Mouse (Mus musculus) stomach, embryonic 14.5 days (tissue): Measurements from ENCODE around the gene Adgrb3. TPM values are rescaled to one million over a fixed set of nuclear protein-coding genes. Genes with fewer than 3 reads are reported as not detected.

Source experiments
- ATAC-seq: fragments of 200-750 bp; cut with Nextera tagmentation; 2 replicates; pipeline ENCODE4 v1.8.0; 2017; ENCODE audit warnings: low read depth, moderate TSS enrichment; ENCODE audit not compliant: insufficient number of reproducible peaks, insufficient read depth, low FRiP score
- H3K27ac ChIP-seq: fragments of 300-500 bp; sonication (generic); 2 replicates; pipeline ENCODE4 v1.5.1; 2014; ENCODE audit warnings: mild to moderate bottlenecking, low read length, moderate library complexity, mixed read lengths
- H3K27me3 ChIP-seq: fragments of 300-500 bp; sonication (generic); 2 replicates; pipeline ENCODE4 v1.6.1; 2014; ENCODE audit warnings: low read length, control low read depth, mixed read lengths; ENCODE audit not compliant: control insufficient read depth, insufficient read depth
- H3K36me3 ChIP-seq: fragments of 300-500 bp; sonication (generic); 2 replicates; pipeline ENCODE4 v1.6.1; 2014; ENCODE audit warnings: mild to moderate bottlenecking, control low read depth, low read length, moderate library complexity, mixed read lengths; ENCODE audit not compliant: control insufficient read depth, insufficient read depth
- H3K4me1 ChIP-seq: fragments of 300-500 bp; sonication (generic); 2 replicates; pipeline ENCODE4 v1.6.1; 2014; ENCODE audit warnings: low read length, control low read depth, mixed read lengths; ENCODE audit not compliant: control insufficient read depth, insufficient read depth
- H3K4me2 ChIP-seq: fragments of 300-500 bp; sonication (generic); replicated peaks from 2 replicates; pipeline ENCODE4 v1.6.1; 2014; ENCODE audit warnings: low read depth, low read length, control low read depth
- H3K4me3 ChIP-seq: fragments of 300-500 bp; sonication (generic); 2 replicates; pipeline ENCODE4 v1.5.1; 2014; ENCODE audit warnings: low read depth, low read length, control low read depth
- H3K9ac ChIP-seq: fragments of 300-500 bp; sonication (generic); replicated peaks from 2 replicates; pipeline ENCODE4 v1.6.1; 2014; ENCODE audit warnings: low read depth, mild to moderate bottlenecking, control low read depth, low read length, moderate library complexity, mixed read lengths
- H3K9me3 ChIP-seq: fragments of 300-500 bp; sonication (generic); 2 replicates; pipeline ENCODE4 v1.6.1; 2016; ENCODE audit warnings: low read depth, low read length, control low read depth; ENCODE audit not compliant: control insufficient read depth
- WGBS: fragments of 180-500 bp; shearing (Covaris S2); extraction: QIAGEN DNeasy Blood & Tissue Kit; methylation state at CpG from one replicate; pipeline ENCODE4 v1.1.7; 2014; 5-methylcytosine and 5-hydroxymethylcytosine counted together
- polyA plus RNA-seq: library from polyadenylated mRNA; unstranded; fragments of >200 nt; fragmentation: Nextera tagmentation; extraction: Ambion mirVana; gene quantifications from 2 replicates; pipeline ENCODE4 v1.2.1, GENCODE M21; 2014

Adgrb3 gene
- polyA plus RNA-seq, 1 experiment from 2014 or later = 5.6 TPM

DNA sequence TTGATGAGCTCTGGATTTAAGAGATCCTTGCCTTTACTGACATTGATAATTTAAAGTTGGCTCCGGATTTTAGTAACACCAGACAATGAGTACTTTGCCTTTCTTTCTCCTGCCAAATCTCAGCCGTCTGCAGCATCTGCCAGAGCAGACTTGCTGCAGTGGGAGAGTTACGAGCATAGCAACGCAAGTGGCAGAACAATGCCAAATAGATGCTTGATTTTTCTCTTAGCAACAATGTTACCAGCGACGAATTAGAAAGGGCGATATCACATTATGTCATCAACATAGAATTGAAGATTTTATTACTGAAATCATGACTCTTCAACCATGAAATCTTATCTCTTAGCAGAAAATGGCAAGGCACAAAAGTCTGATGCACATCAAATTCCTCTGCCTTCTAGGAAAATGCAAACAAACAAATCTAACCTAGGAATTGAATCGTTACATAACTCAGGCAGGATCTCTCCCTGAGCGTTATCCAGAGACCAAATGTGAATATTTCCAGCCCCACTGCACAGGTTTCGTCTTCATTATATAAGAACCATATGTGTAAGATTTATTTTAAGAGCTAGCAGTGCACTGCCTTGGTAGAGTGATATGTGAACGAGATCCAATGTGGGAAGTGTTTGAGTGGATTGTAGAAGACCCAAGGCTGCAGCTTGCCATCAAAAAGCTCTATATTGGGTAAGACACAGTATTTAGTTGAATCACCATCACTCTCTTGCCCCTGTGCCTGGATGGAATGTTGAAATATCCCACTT is 663.3 kb downstream of the Adgrb3 start:
- no peaks in the 10 kb centered on the region for H3K36me3 ChIP-seq
- ATAC-seq = no peak
- 75% methylated on average over 11 of the region's 11 CpGs for WGBS

GRCm38 (mm10) chr1:25163561-25163960 is 665.9 kb downstream of the Adgrb3 start:
- WGBS = 81% methylated on average over 6 of the region's 6 CpGs
- H3K4me2 ChIP-seq = no peak overlapping the region
- ATAC-seq = no peak

More for the DNA sequence above, 663.3 kb downstream of the Adgrb3 start:
- no peak overlapping the region for H3K9ac ChIP-seq
- no peaks in the 10 kb centered on the region for H3K4me1 ChIP-seq
- H3K4me3 ChIP-seq = no peak overlapping the region
- no peaks in the 10 kb centered on the region for H3K9me3 ChIP-seq
- H3K27ac ChIP-seq = no peak overlapping the region
- H3K27me3 ChIP-seq = no peaks in the 10 kb centered on the region
- no peak overlapping the region for H3K4me2 ChIP-seq

DNA sequence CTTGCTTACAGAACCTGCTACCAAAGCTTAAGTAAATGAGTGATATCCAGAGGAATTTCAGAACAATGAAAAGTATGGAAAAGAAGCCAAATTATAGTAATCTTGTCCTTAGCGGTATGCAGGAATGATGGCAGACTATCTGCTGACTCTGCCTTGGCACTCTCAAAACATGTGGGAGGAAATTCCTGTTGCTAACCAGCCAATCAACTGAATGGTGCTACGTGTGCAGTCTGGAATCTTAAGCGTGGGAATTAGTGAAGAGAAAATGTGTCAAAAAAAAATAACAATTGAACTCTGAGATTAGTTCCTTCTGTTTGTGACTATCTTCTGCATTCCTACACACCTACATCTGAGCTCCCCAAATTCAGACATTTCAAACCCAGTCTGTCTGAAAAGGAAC is 683.3 kb downstream of the Adgrb3 start:
- H3K27ac ChIP-seq = no peak overlapping the region
- H3K4me2 ChIP-seq = no peak overlapping the region
- no peaks in the 10 kb centered on the region for H3K9me3 ChIP-seq
- ATAC-seq = no peak
- H3K4me3 ChIP-seq = no peak overlapping the region
- no peaks in the 10 kb centered on the region for H3K36me3 ChIP-seq
- H3K9ac ChIP-seq = no peak overlapping the region
- no peaks in the 10 kb centered on the region for H3K27me3 ChIP-seq
- H3K4me1 ChIP-seq = no peaks in the 10 kb centered on the region
- 71% methylated on average over 3 of the region's 3 CpGs for WGBS

More at GRCm38 (mm10) chr1:25163561-25163960, 665.9 kb downstream of the Adgrb3 start:
- Histone ChIP-seq H3K9ac (no peak overlapping the region), H3K4me3 (no peak overlapping the region), H3K27me3 (no peaks in the 10 kb centered on the region), H3K27ac (no peak overlapping the region), H3K9me3 (no peaks in the 10 kb centered on the region), H3K4me1 (no peaks in the 10 kb centered on the region), H3K36me3 (no peaks in the 10 kb centered on the region)

DNA sequence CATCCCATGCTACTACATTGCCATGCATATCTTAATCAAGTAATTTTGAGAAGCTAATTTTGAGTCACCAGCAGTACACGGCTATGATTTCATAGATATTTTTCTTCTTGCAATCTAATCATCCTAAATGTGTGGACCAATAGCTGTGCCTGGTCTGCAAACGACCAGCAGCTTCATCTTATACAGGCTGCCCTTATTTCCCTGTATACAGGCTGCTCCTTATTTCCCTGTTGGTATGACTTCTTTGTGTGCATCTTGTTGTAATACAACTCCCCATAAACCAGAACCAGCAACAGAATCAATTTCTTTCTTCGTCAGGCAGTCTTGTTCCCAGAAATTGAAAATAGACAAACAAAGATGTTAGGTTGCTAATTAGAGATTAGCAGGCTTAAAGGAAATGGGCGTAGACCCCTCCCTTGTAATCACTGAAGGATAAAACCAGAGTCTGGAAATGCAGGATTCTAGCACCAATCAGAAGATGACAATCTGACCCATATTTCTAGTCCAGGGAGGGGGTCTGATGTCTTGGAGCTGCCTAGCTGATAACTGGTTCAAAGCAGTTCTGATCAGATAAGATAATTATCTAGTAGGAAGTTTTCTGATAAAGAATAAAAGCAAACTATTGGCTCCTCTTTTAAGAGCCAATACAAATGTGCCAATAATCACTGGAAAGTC is 697.2 kb downstream of the Adgrb3 start:
- no peaks in the 10 kb centered on the region for H3K9me3 ChIP-seq
- ATAC-seq = no peak
- H3K27ac ChIP-seq = no peak overlapping the region
- H3K9ac ChIP-seq = no peak overlapping the region
- no peak overlapping the region for H3K4me2 ChIP-seq
- H3K27me3 ChIP-seq = no peaks in the 10 kb centered on the region
- H3K36me3 ChIP-seq = no peaks in the 10 kb centered on the region
- no peak overlapping the region for H3K4me3 ChIP-seq
- H3K4me1 ChIP-seq = no peaks in the 10 kb centered on the region
- WGBS = 69% methylated on average over 4 of the region's 4 CpGs

- Histone ChIP-seq H3K36me3 (no peaks in the 10 kb centered on the region), H3K4me1 (no peaks in the 10 kb centered on the region), H3K4me3 (no peak overlapping the region), H3K9ac (no peak overlapping the region), H3K27ac (no peak overlapping the region), H3K9me3 (no peaks in the 10 kb centered on the region), H3K4me2 (no peak overlapping the region), H3K27me3 (no peaks in the 10 kb centered on the region)
- WGBS = 74% methylated on average over 11 of the region's 11 CpGs
- ATAC-seq = no peak
Observed at GRCm38 (mm10) chr1:25115512-25115911, 714.0 kb downstream of the Adgrb3 start.

DNA sequence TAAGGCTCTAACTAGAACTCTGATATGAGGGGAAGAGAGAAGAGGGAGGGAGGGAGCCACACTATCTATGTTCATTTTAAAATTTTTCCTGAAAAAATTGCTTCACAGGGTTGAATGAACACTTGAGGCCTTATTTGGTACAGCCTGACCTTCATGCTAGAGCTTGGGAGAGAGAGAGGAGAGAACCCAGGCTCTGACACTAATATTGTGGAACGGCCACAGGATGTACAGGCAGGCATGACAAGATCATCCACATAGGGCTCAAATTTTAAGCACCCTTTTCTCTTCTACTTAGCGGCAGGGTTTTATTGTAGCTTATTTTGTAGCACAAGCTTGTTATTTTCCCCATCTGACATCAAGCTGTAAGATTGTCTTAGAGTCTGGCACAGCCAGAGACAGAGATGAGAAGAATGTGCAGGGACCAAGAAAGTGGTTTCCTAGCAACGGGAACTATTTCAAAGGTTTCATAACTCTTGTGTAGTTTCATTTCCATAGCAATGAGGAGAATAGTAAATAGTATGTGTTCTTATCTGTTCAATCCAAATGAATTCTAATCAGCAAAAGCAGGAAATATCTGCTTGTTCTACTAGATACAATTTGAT is 721.9 kb downstream of the Adgrb3 start:
- H3K4me2 ChIP-seq = no peak overlapping the region
- no peak overlapping the region for H3K27ac ChIP-seq
- H3K36me3 ChIP-seq = no peaks in the 10 kb centered on the region
- H3K4me1 ChIP-seq = no peaks in the 10 kb centered on the region
- H3K4me3 ChIP-seq = no peak overlapping the region
- no peaks in the 10 kb centered on the region for H3K9me3 ChIP-seq
- 69% methylated on average over 3 of the region's 3 CpGs for WGBS
- H3K27me3 ChIP-seq = no peaks in the 10 kb centered on the region
- H3K9ac ChIP-seq = no peak overlapping the region
- no peak for ATAC-seq

- Histone ChIP-seq H3K27me3 (no peaks in the 10 kb centered on the region), H3K4me3 (no peak overlapping the region), H3K36me3 (no peaks in the 10 kb centered on the region), H3K9me3 (no peaks in the 10 kb centered on the region), H3K4me1 (no peaks in the 10 kb centered on the region), H3K27ac (no peak overlapping the region), H3K9ac (no peak overlapping the region), H3K4me2 (no peak overlapping the region)
- no peak for ATAC-seq
- 59% methylated on average over 6 of the region's 6 CpGs for WGBS
Observed at GRCm38 (mm10) chr1:25106679-25107078, 722.8 kb downstream of the Adgrb3 start.

GRCm38 (mm10) chr1:25105367-25105766 is 724.1 kb downstream of the Adgrb3 start:
- Histone ChIP-seq H3K36me3 (no peaks in the 10 kb centered on the region), H3K27me3 (no peaks in the 10 kb centered on the region), H3K4me2 (no peak overlapping the region), H3K27ac (no peak overlapping the region), H3K4me3 (no peak overlapping the region), H3K4me1 (no peaks in the 10 kb centered on the region), H3K9me3 (no peaks in the 10 kb centered on the region), H3K9ac (no peak overlapping the region)
- ATAC-seq = peak; percentile 72; the same call in 1 of the 2 replicates
- 36% methylated on average over 4 of the region's 4 CpGs for WGBS
